In genomic region chr8:24355146-24355545, GRCm38 (mm10) we compare ENCODE assay signal across 15 mouse cellular contexts.
"Had no signal": no experiment of that assay in that cellular context is flagged by ENCODE, and none has a peak within 500 bp of the region (broad histone marks: within the 10 kb centered on the region; RNA-seq: fewer than 3 reads in every experiment).

No protein-coding gene starts in this region.

- DNase-seq: lung, adult 2 months; lung, postnatal 14 days; lung, postnatal 36 days; right cerebral cortex, postnatal 14 days; thymus, adult 2 months; thymus, postnatal 25 days; thymus, postnatal 4 days had no signal

- H3K36me3 ChIP-seq: lung, embryonic 15.5 days; midbrain, embryonic 13.5 days; midbrain, embryonic 15.5 days; neural tube, embryonic 12.5 days; stomach, embryonic 15.5 days had no signal

- H3K9ac ChIP-seq: lung, embryonic 15.5 days; midbrain, embryonic 13.5 days; midbrain, embryonic 15.5 days; neural tube, embryonic 12.5 days; stomach, embryonic 15.5 days had no signal

- H3K27me3 ChIP-seq: lung, embryonic 15.5 days; megakaryocyte, embryonic 14.5 days; midbrain, embryonic 13.5 days; midbrain, embryonic 15.5 days; neural tube, embryonic 12.5 days; stomach, embryonic 15.5 days had no signal

- H3K4me3 ChIP-seq: lung, embryonic 15.5 days; midbrain, embryonic 13.5 days; midbrain, embryonic 15.5 days; neural tube, embryonic 12.5 days; stomach, embryonic 15.5 days had no signal

- H3K27ac ChIP-seq: lung, embryonic 15.5 days; macrophage; midbrain, embryonic 13.5 days; midbrain, embryonic 15.5 days; neural tube, embryonic 12.5 days; stomach, embryonic 15.5 days; stomach, postnatal 0 days had no signal

- H3K9me3 ChIP-seq: lung, embryonic 15.5 days; midbrain, embryonic 13.5 days; midbrain, embryonic 15.5 days; stomach, embryonic 15.5 days had no signal

- H3K4me1 ChIP-seq: megakaryocyte, embryonic 14.5 days; midbrain, embryonic 13.5 days; midbrain, embryonic 15.5 days had no signal
